Mouse (Mus musculus): Measurements from ENCODE around the gene Lsm11. TPM values are rescaled to one million over a fixed set of nuclear protein-coding genes. Genes with fewer than 3 reads are reported as not detected.
"Not testable (repeated sequence)": the region's sequence is repeated elsewhere in the genome, so short reads cannot be mapped to it uniquely, and the experiment has no call there.

The Lsm11 gene
- total and polyA plus RNA-seq, 3 experiments, result 8.9 to 13.1 (median 11.0) TPM

DNA sequence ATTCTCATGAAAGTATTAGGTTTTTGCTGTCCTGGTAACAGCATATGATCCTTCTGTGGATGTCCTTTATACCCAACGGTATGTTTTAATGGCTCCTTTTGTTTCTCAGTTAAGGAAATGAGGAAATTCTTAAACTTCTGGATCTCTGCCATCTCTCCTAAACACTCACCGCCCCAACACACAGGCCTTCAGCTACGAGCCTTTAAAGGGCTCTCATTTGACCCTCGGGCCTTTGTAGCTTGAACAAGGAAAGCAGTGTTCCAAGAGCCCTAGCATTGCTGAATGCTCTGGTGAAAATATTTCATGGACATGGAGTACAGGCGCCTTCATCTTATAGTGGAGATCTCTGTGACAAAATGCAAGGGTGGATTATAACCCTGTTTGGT, 63.1 kb downstream of the Lsm11 start:
- no peaks in the 10 kb centered on the region for H3K9me3 ChIP-seq (replicated peaks; ENCODE audit: low read length)
- H3K79me2 ChIP-seq (replicated peaks; ENCODE audit: control insufficient read depth, extremely low read depth, insufficient read depth, poor library complexity, severe bottlenecking), result peaks cover 7% of the 10 kb centered on the region
- no peak overlapping the region for H3K4me3 ChIP-seq (replicated peaks in 1 of 3; ENCODE audit: low read depth in 2 of 3, low read length in 2 of 3, poor library complexity in 1 of 3)
- H3K9ac ChIP-seq (ENCODE audit: insufficient read depth, low read depth), result no peak overlapping the region
- no peak for DNase-seq (ENCODE audit: extremely low read depth)
- in situ Hi-C loops (cut with MboI; ENCODE audit: low pct_ligation_motif_present, low pct_unique_long_range_greater_than_20kb, low sequenced_read_pairs) (loop anchor here (10.0 to 25.0 kb wide), 3 partner anchors 77 to 1294 kb away; no protein-coding TSS in a partner anchor), dilution Hi-C loops (cut with MboI; ENCODE audit: extremely low pct_ligation_motif_present, extremely low pct_unique_long_range_greater_than_20kb, low sequenced_read_pairs) (no loop called here)
- H3K4me2 ChIP-seq (ENCODE audit: insufficient read depth, low read depth, poor library complexity, severe bottlenecking), result no peak overlapping the region
- no peaks in the 10 kb centered on the region for H3K27me3 ChIP-seq (replicated peaks)
- TF ChIP-seq EP300 (IDR thresholded peaks at IDR 0.05; ENCODE audit: low read length), result no peak
- no peak for TF ChIP-seq MAFK (IDR thresholded peaks at IDR 0.05; ENCODE audit: insufficient replicate concordance, low read length)
- TF ChIP-seq JUN (IDR thresholded peaks at IDR 0.05; ENCODE audit: insufficient read depth, low read depth, low read length), result no peak
- peaks cover 5 to 30% of the 10 kb centered on the region in 2 experiments for H3K4me1 ChIP-seq (ENCODE audit: control insufficient read depth in 1 of 2, insufficient read depth in 2 of 2)
- H3K36me3 ChIP-seq (replicated peaks in 1 of 2; ENCODE audit: control insufficient read depth in 1 of 2, insufficient read depth in 1 of 2, low read length in 1 of 2), result peaks cover 19 to 64% of the 10 kb centered on the region in 2 experiments
- no peak overlapping the region for H3K27ac ChIP-seq (ENCODE audit: insufficient read depth, low read depth)

DNA sequence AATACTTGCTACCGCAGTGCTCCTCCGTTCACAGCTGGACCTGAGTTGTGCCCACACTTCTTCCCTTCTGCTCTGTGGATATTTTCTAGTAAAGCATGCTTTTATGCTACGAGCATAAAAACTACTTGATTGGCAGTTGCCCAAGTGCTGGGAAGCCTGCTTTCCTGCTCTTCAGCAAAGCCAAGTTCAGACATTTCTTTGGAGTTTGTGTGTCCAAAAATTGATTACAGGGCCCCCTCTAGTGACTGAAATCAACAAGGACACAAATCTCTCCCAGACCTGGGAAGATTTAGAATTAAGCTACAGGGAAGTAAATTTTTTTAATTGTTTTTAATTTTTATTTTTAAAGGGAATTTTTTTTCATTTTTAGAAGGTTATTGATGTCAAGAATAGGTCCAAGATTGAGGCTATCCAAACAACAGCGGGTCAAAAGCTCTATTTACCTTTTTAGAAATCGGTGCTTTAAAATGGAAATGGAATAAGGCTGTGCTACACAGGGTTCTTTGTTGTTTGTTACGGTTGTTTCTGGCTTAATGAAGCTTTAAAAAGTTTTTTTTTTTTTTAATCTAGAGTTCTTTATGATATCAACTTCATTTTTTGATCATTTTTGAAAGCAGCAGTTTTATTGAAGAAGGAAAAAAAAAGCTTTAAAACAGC, 63.6 kb downstream of the Lsm11 start:
- TF ChIP-seq SMC3 (IDR thresholded peaks at IDR 0.05; ENCODE audit: low read depth, low read length) (peak; percentile 48), ZNF384 (IDR thresholded peaks at IDR 0.05; ENCODE audit: low read depth, low read length) (no peak), ELF1 (IDR thresholded peaks at IDR 0.05; ENCODE audit: low read depth, low read length) (no peak), CHD1 (IDR thresholded peaks at IDR 0.05; ENCODE audit: low read depth, low read length) (no peak), RAD21 (IDR thresholded peaks at IDR 0.05; ENCODE audit: low read depth, low read length) (peak; percentile 79), IRF4 (IDR thresholded peaks at IDR 0.05; ENCODE audit: low read depth, low read length) (no peak), USF2 (conservative IDR thresholded peaks at IDR 0.05; ENCODE audit: low read depth, low read length) (no peak), HCFC1 (IDR thresholded peaks at IDR 0.05; ENCODE audit: low read depth, low read length) (no peak), MAX (IDR thresholded peaks at IDR 0.05; ENCODE audit: low read length) (no peak), TCF12 (IDR thresholded peaks at IDR 0.05; ENCODE audit: low read depth, low read length) (no peak), NELFE (IDR thresholded peaks at IDR 0.05; ENCODE audit: low read depth, low read length) (no peak), MAZ (IDR thresholded peaks at IDR 0.05; ENCODE audit: low read depth, low read length) (no peak), GABPA (IDR thresholded peaks at IDR 0.05; ENCODE audit: insufficient replicate concordance, low read depth, low read length) (no peak), TBP (conservative IDR thresholded peaks at IDR 0.05; ENCODE audit: low read depth, low read length) (no peak), ZMIZ1 (IDR thresholded peaks at IDR 0.05; ENCODE audit: low read depth, low read length) (no peak), ETS1 (conservative IDR thresholded peaks at IDR 0.05; ENCODE audit: low read depth, low read length) (no peak), CTCF (conservative IDR thresholded peaks at IDR 0.05 in 1 of 2, IDR thresholded peaks at IDR 0.05 in 1 of 2; ENCODE audit: low read depth in 2 of 2, low read length in 2 of 2) (peak in 1 of 2 experiments; percentile 77; a peak in 2 of 4 replicates)
- H3K4me1 ChIP-seq (ENCODE audit: control insufficient read depth in 1 of 2, insufficient read depth in 2 of 2), result peaks cover 5 to 32% of the 10 kb centered on the region in 2 experiments
- H3K4me2 ChIP-seq (ENCODE audit: insufficient read depth, low read depth, poor library complexity, severe bottlenecking), result no peak overlapping the region
- H3K79me2 ChIP-seq (replicated peaks; ENCODE audit: control insufficient read depth, extremely low read depth, insufficient read depth, poor library complexity, severe bottlenecking), result peaks cover 7% of the 10 kb centered on the region
- H3K27me3 ChIP-seq (replicated peaks), result no peaks in the 10 kb centered on the region
- H3K9me3 ChIP-seq (replicated peaks; ENCODE audit: low read length), result no peaks in the 10 kb centered on the region
- DNase-seq (ENCODE audit: extremely low read depth), result peak; percentile 19
- H3K9ac ChIP-seq (ENCODE audit: insufficient read depth, low read depth), result no peak overlapping the region
- H3K36me3 ChIP-seq (replicated peaks in 1 of 2; ENCODE audit: control insufficient read depth in 1 of 2, insufficient read depth in 1 of 2, low read length in 1 of 2), result peaks cover 14 to 64% of the 10 kb centered on the region in 2 experiments
- no peak overlapping the region for H3K27ac ChIP-seq (ENCODE audit: insufficient read depth, low read depth)
- dilution Hi-C loops (cut with MboI; ENCODE audit: extremely low pct_ligation_motif_present, extremely low pct_unique_long_range_greater_than_20kb, low sequenced_read_pairs), result no loop called here
- H3K4me3 ChIP-seq (replicated peaks in 1 of 3; ENCODE audit: low read depth in 2 of 3, low read length in 2 of 3, poor library complexity in 1 of 3), result no peak overlapping the region
- in situ Hi-C loops (cut with MboI; ENCODE audit: low pct_ligation_motif_present, low pct_unique_long_range_greater_than_20kb, low sequenced_read_pairs), result loop anchor here (10.0 to 25.0 kb wide), 3 partner anchors 76 to 1294 kb away; no protein-coding TSS in a partner anchor

DNA sequence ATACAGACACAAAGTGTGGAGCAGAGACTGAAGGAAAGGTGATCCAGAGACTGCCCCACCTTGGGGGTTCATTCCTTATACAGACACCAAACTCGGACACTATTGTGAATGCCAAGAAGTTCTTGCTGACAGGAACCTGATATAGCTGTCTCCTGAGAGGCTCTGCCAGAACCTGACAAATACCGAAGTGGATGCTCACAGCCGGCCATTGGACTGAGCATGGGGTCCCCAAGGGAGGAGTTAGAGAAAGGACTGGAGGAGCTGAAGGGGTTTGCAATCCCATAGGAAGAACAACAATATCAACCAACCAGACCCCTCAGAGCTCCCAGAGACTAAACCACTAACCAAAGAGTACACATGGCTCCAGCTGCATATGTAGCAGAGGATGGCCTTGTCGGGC, 65.4 kb downstream of the Lsm11 start:
- H3K27ac ChIP-seq (ENCODE audit: insufficient read depth, low read depth); DNase-seq (ENCODE audit: extremely low read depth); dilution Hi-C loops (cut with MboI; ENCODE audit: extremely low pct_ligation_motif_present, extremely low pct_unique_long_range_greater_than_20kb, low sequenced_read_pairs); H3K27me3 ChIP-seq (replicated peaks); H3K9me3 ChIP-seq (replicated peaks; ENCODE audit: low read length); H3K4me2 ChIP-seq (ENCODE audit: insufficient read depth, low read depth, poor library complexity, severe bottlenecking); H3K4me3 ChIP-seq (replicated peaks in 1 of 3; ENCODE audit: low read depth in 2 of 3, low read length in 2 of 3, poor library complexity in 1 of 3); H3K9ac ChIP-seq (ENCODE audit: insufficient read depth, low read depth): not testable (repeated sequence)
- Histone ChIP-seq H3K36me3 (replicated peaks in 1 of 2; ENCODE audit: control insufficient read depth in 1 of 2, insufficient read depth in 1 of 2, low read length in 1 of 2) (peaks cover under 1 to 57% of the 10 kb centered on the region in 2 experiments), H3K79me2 (replicated peaks; ENCODE audit: control insufficient read depth, extremely low read depth, insufficient read depth, poor library complexity, severe bottlenecking) (peaks cover 14% of the 10 kb centered on the region), H3K4me1 (ENCODE audit: control insufficient read depth in 1 of 2, insufficient read depth in 2 of 2) (peaks cover 5 to 40% of the 10 kb centered on the region in 2 experiments)
- in situ Hi-C loops (cut with MboI; ENCODE audit: low pct_ligation_motif_present, low pct_unique_long_range_greater_than_20kb, low sequenced_read_pairs), result loop anchor here (25.0 kb wide), 1 partner anchor 1292 kb away; no protein-coding TSS in a partner anchor

All from CH12.LX (cell line).